Mouse (Mus musculus) liver, postnatal 0 days (tissue): ENCODE measurements around the gene Gpx5. TPM values are rescaled to one million over a fixed set of nuclear protein-coding genes. Genes with fewer than 3 reads are reported as not detected.

Source experiments
- ATAC-seq: fragments of 200-750 bp; cut with Nextera tagmentation; 2 replicates; pipeline ENCODE4 v1.8.0; 2017; ENCODE audit warnings: mild to moderate bottlenecking, moderate library complexity
- DNase-seq: peaks from one replicate; pipeline ENCODE4 v3.0.0-alpha.2; 2016
- H3K27ac ChIP-seq: fragments of 300-500 bp; sonication (generic); 2 replicates; pipeline ENCODE4 v1.5.1; 2014; ENCODE audit warnings: antibody characterized with exemption, moderate library complexity, mild to moderate bottlenecking, low read depth
- H3K27me3 ChIP-seq: fragments of 300-500 bp; sonication (generic); 2 replicates; pipeline ENCODE4 v1.6.1; 2014; ENCODE audit warnings: low read length, control low read depth, mixed read lengths; ENCODE audit not compliant: insufficient read depth
- H3K36me3 ChIP-seq: fragments of 300-500 bp; sonication (generic); replicated peaks from 2 replicates; pipeline ENCODE4 v1.6.1; 2014; ENCODE audit warnings: mild to moderate bottlenecking, control low read depth, low read length, moderate library complexity, mixed read lengths; ENCODE audit not compliant: insufficient read depth
- H3K4me1 ChIP-seq: fragments of 300-500 bp; sonication (generic); 2 replicates; pipeline ENCODE4 v1.6.1; 2014; ENCODE audit warnings: antibody characterized with exemption, mild to moderate bottlenecking, control low read depth; ENCODE audit not compliant: insufficient read depth
- H3K4me2 ChIP-seq: fragments of 300-500 bp; sonication (generic); 2 replicates; pipeline ENCODE4 v1.6.1; 2014; ENCODE audit warnings: low read depth, mild to moderate bottlenecking, low read length, moderate library complexity, mixed read lengths
- H3K4me3 ChIP-seq: fragments of 300-500 bp; sonication (generic); 2 replicates; pipeline ENCODE4 v1.5.1; 2014; ENCODE audit warnings: low read depth, low read length
- H3K9ac ChIP-seq: fragments of 300-500 bp; sonication (generic); replicated peaks from 2 replicates; pipeline ENCODE4 v1.6.1; 2014; ENCODE audit warnings: mild to moderate bottlenecking, moderate library complexity
- H3K9me3 ChIP-seq: fragments of 300-500 bp; sonication (generic); 2 replicates; pipeline ENCODE4 v1.6.1; 2016; ENCODE audit warnings: mild to moderate bottlenecking, control low read depth, low read length, mixed read lengths
- CTCF ChIP-seq: sonication (generic); IDR thresholded peaks from 2 replicates; pipeline ENCODE4 v1.5.1; 2016; ENCODE audit warnings: antibody characterized with exemption, low read depth
- EP300 ChIP-seq: IDR thresholded peaks from 2 replicates; pipeline ENCODE4 v1.6.1; 2016; ENCODE audit warnings: antibody characterized with exemption, low read depth, mild to moderate bottlenecking
- WGBS: fragments of 180-500 bp; shearing (Covaris S2); extraction: QIAGEN DNeasy Blood & Tissue Kit; methylation state at CpG from one replicate; pipeline ENCODE4 v1.1.7; 2014; ENCODE audit not compliant: insufficient replicate concordance; 5-methylcytosine and 5-hydroxymethylcytosine counted together
- polyA plus RNA-seq: library from polyadenylated mRNA; unstranded; fragments of >200 nt; fragmentation: Nextera tagmentation; extraction: Ambion mirVana; gene quantifications from 2 replicates; pipeline ENCODE4 v1.2.1, GENCODE M21; 2015

Gpx5 gene
- polyA plus RNA-seq, 1 experiment from 2014 or later = not detected

DNA sequence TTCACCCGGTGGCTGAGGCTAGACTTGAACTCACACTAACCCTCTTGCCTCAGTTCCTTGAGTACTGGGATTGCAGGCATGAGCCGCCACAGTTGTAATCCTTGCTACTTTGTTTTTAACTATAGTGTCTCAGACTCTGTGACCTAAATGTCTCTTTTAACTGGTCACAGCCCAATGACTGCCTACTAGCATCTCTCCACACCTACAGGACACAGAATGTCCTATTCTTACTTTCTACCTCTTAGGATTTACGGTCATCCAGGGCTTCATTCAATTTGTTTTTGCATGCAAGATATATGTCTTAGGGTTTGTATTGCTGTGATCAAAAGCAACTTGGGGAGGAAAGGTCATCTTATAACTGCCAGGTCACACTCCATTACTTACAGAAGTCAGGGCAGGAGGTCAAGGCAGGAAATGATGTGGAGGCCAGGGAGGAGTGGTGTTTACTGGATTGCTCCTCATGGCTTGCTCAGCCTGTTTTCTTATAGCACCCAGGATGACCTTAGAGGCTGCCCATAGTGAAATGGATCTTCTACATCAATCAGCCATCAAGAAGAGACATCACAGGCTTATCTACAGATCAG is 12.0 kb upstream of the Gpx5 start:
- DNase-seq = no peak

GRCm38 (mm10) chr13:21298557-21298956 is 6.0 kb upstream of the Gpx5 start:
- Histone ChIP-seq H3K4me3 (no peak overlapping the region), H3K36me3 (no peaks in the 10 kb centered on the region), H3K4me1 (no peaks in the 10 kb centered on the region), H3K27ac (no peak overlapping the region), H3K27me3 (no peaks in the 10 kb centered on the region), H3K9me3 (no peaks in the 10 kb centered on the region), H3K4me2 (no peak overlapping the region), H3K9ac (no peak overlapping the region)
- WGBS = 39% methylated on average over 3 of the region's 3 CpGs
- TF ChIP-seq EP300 (no peak), CTCF (no peak)
- DNase-seq = no peak
- no peak for ATAC-seq

More for the DNA sequence above, 12.0 kb upstream of the Gpx5 start:
- H3K36me3 ChIP-seq = no peaks in the 10 kb centered on the region
- H3K27me3 ChIP-seq = no peaks in the 10 kb centered on the region
- H3K9me3 ChIP-seq = no peaks in the 10 kb centered on the region
- H3K4me1 ChIP-seq = no peaks in the 10 kb centered on the region
- H3K4me3 ChIP-seq = no peak overlapping the region
- no peak overlapping the region for H3K4me2 ChIP-seq
- H3K9ac ChIP-seq = no peak overlapping the region
- 74% methylated on average over 3 of the region's 3 CpGs for WGBS
- ATAC-seq = no peak
- TF ChIP-seq CTCF (no peak), EP300 (no peak)
- H3K27ac ChIP-seq = no peak overlapping the region

- peaks cover 13% of the 10 kb centered on the region for H3K4me1 ChIP-seq
- H3K4me3 ChIP-seq = peak overlapping the region; percentile 52
- H3K27me3 ChIP-seq = no peaks in the 10 kb centered on the region
- TF ChIP-seq EP300 (no peak), CTCF (no peak)
- peak overlapping the region; percentile 75 for H3K4me2 ChIP-seq
- ATAC-seq = peak; percentile 68
- H3K9ac ChIP-seq = no peak overlapping the region
- peak; percentile 77 for DNase-seq
- under 1% methylated on average over 13 of the region's 13 CpGs for WGBS
- no peak overlapping the region for H3K27ac ChIP-seq
- H3K36me3 ChIP-seq = no peaks in the 10 kb centered on the region
- no peaks in the 10 kb centered on the region for H3K9me3 ChIP-seq
These were observed 13.0 kb downstream of the Gpx5 start for GRCm38 (mm10) chr13:21279559-21279958.

DNA sequence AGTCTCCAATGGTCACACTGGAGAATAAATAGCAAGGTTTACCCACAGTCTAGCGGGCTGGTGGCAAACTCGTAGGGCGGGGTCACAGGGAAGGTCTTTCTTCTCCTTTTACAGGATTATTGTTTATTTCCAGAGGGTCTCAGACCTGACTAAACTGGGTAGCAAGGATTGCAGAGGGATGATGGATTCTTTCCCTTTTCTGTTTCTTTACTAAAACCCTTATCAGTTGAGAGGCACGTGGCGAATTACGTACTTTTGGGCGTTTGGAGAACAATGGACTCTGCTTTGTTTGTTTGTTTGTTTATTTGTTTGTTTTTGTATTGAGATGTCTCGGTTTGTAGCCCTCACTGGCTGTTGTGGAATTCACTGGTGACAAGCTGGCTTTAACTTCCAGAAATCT is 13.5 kb downstream of the Gpx5 start:
- Histone ChIP-seq H3K27ac (no peak overlapping the region), H3K4me3 (peak overlapping the region; percentile 52), H3K36me3 (no peaks in the 10 kb centered on the region), H3K9ac (no peak overlapping the region), H3K9me3 (no peaks in the 10 kb centered on the region), H3K27me3 (no peaks in the 10 kb centered on the region), H3K4me2 (peak overlapping the region; percentile 75), H3K4me1 (peaks cover 13% of the 10 kb centered on the region)
- WGBS = 4% methylated on average over 8 of the region's 8 CpGs
- no peak for DNase-seq
- TF ChIP-seq EP300 (no peak), CTCF (no peak)
- ATAC-seq = no peak

- no peak overlapping the region for H3K27ac ChIP-seq
- TF ChIP-seq EP300 (no peak), CTCF (no peak)
- no peak for ATAC-seq
- H3K4me2 ChIP-seq = peak overlapping the region; percentile 80
- peaks cover 13% of the 10 kb centered on the region for H3K4me1 ChIP-seq
- WGBS = under 1% methylated on average over 9 of the region's 9 CpGs
- no peaks in the 10 kb centered on the region for H3K9me3 ChIP-seq
- peak overlapping the region; percentile 42; the same call in 1 of the 2 replicates for H3K9ac ChIP-seq
- no peaks in the 10 kb centered on the region for H3K27me3 ChIP-seq
- H3K36me3 ChIP-seq = no peaks in the 10 kb centered on the region
- H3K4me3 ChIP-seq = peak overlapping the region; percentile 59
- no peak for DNase-seq
These were observed 16.0 kb downstream of the Gpx5 start for GRCm38 (mm10) chr13:21276551-21276950.

DNA sequence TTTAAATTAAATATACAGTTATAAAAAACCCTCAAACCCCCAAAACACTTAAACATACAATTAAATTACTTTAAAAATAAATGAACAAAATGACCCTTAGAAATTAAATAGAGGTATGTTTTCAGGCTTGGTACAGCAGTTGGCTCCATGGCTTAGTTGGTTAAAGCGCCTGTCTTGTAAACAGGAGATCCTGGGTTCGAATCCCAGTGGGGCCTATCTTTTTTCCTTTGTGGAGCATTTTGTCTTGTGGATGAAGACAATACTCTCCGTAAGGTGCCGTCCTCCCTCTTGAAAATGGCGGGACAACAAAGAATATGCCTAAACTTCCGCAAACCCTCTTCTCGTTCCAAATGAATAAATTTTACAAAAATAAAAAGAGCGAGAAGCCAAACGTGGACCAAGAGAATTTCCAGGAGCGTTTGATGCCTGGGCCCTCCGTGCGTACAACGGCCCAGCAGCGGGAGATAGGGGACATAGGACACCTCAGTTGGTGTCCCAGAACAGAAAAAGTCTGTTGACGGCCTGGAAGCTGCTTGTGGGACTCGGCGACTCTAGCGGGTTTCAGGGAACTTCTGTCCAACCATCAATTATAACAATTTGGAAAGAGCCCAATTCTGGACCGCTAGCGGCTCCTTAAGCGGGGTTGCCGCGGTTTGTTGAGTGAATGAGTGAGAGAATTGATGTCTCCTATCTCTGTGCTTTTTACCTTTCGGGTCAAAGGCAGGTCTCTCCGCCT is 16.5 kb downstream of the Gpx5 start:
- under 1% methylated on average over 25 of the region's 25 CpGs for WGBS
- H3K9me3 ChIP-seq = no peaks in the 10 kb centered on the region
- H3K27ac ChIP-seq = no peak overlapping the region
- DNase-seq (peak; percentile 59), ATAC-seq (peak; percentile 54)
- peak overlapping the region; percentile 80 for H3K4me2 ChIP-seq
- TF ChIP-seq EP300 (no peak), CTCF (no peak)
- H3K27me3 ChIP-seq = no peaks in the 10 kb centered on the region
- peaks cover 13% of the 10 kb centered on the region for H3K4me1 ChIP-seq
- peak overlapping the region; percentile 59 for H3K4me3 ChIP-seq
- H3K36me3 ChIP-seq = no peaks in the 10 kb centered on the region
- peak overlapping the region; percentile 42; the same call in 1 of the 2 replicates for H3K9ac ChIP-seq
